ENCODE assay signal across 10 mouse cellular contexts in the genomic region with DNA sequence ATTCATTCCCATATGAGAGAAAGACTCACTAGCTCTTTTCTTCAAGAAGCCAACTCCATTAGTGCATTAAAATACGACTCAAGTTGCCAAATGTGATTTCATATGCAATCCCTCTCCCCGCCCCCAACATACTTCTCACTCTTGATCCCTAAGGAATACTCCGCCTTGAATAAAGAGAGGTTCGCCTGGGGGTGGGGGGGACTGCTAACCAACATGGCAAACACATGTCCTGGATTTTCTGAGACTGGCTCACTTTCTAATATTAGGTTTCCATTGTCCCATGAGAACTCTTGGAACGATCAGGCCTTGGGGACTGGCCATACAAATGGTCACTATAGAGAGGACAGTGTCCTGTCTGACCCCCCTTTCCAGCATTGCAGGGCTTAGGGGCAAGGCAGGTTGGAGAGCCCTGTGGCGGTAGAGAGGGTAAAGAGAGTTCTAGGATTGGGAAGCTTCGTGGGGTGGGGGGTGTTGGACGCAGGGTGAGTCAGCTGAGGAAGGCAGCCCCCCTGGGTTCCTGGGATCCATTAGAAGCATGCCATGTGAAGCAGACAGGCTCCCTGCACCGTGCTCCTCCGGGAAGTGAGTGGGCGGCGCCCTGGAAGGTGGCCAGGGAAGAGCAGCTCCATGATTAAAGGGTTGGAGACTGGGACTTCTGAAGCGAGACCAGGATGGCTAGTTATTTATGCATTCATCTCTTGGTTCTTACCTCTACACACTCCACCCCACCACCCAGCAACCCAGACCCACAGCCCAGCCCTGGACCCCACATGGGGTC.
A peak's percentile ranks its signal among the peaks of the same experiment; 100 is the strongest.
DNase-seq lines count a peak whose midpoint lies in the region; ATAC-seq and TF ChIP-seq lines count a peak whose summit lies in the region.
"Had no signal": no experiment of that assay in that cellular context is flagged by ENCODE, and none has a peak within 500 bp of the region (broad histone marks: within the 10 kb centered on the region; RNA-seq: fewer than 3 reads in every experiment).

No protein-coding gene starts in this region.

- DNase-seq in adrenal gland, postnatal 10 days, result peak; percentile 20
- no peak for DNase-seq in adrenal gland, adult 2 months
- DNase-seq in left cerebral cortex, adult 2 months (ENCODE audit: extremely low spot score in 1 of 2, low spot score in 2 of 2), result peak; percentile 26 to 34
- DNase-seq in left cerebral cortex, postnatal 4 days, result no peak
- peak; percentile 21 to 32 for DNase-seq in heart, postnatal 36 days
- DNase-seq in thymus, postnatal 4 days, result no peak
- no peak for DNase-seq in cerebellum, adult 8-10 months

- no peak for TF ChIP-seq CTCF in left cerebral cortex, adult 2 months (IDR thresholded peaks at IDR 0.05)

- H3K4me2 ChIP-seq in embryonic facial prominence, embryonic 12.5 days (replicated peaks), result no peak overlapping the region
- H3K4me2 ChIP-seq: liver, embryonic 12.5 days had no signal

- no peak overlapping the region for H3K9ac ChIP-seq in embryonic facial prominence, embryonic 12.5 days
- H3K9ac ChIP-seq: liver, embryonic 12.5 days had no signal

- no peak overlapping the region for H3K27ac ChIP-seq in left cerebral cortex, adult 2 months
- peak overlapping the region; percentile 69 for H3K27ac ChIP-seq in embryonic facial prominence, embryonic 12.5 days
- H3K27ac ChIP-seq: liver, embryonic 12.5 days had no signal

- H3K27me3 ChIP-seq in embryonic facial prominence, embryonic 12.5 days, result no peaks in the 10 kb centered on the region
- H3K27me3 ChIP-seq: Patski had no signal

- ATAC-seq in embryonic facial prominence, embryonic 12.5 days (ENCODE audit: insufficient number of reproducible peaks, insufficient read depth, low FRiP score, low TSS enrichment), result no peak; the same call in 1 of the 2 replicates
- ATAC-seq: liver, embryonic 12.5 days; Patski had no signal

- H3K36me3 ChIP-seq in embryonic facial prominence, embryonic 12.5 days, result no peaks in the 10 kb centered on the region
- H3K36me3 ChIP-seq: liver, embryonic 12.5 days had no signal

- intact Hi-C loops in left cerebral cortex, adult 2 months (cut with DNase I), result no loop called here
- intact Hi-C loops in left cerebral cortex, postnatal 4 days (cut with DNase I), result no loop called here
- intact Hi-C loops in heart, postnatal 36 days (cut with DNase I), result loop anchor here (2.0 kb wide), 1 partner anchor 49 kb away; no protein-coding TSS in a partner anchor

- peaks cover 48% of the 10 kb centered on the region for H3K4me1 ChIP-seq in embryonic facial prominence, embryonic 12.5 days

- H3K9me3 ChIP-seq in embryonic facial prominence, embryonic 12.5 days, result no peaks in the 10 kb centered on the region
- H3K9me3 ChIP-seq: liver, embryonic 12.5 days had no signal

- 62% methylated on average over 13 of the region's 13 CpGs for WGBS in embryonic facial prominence, embryonic 12.5 days

- no peak overlapping the region for H3K4me3 ChIP-seq in left cerebral cortex, adult 2 months
- no peak overlapping the region for H3K4me3 ChIP-seq in embryonic facial prominence, embryonic 12.5 days
- H3K4me3 ChIP-seq: liver, embryonic 12.5 days had no signal

Comparison
In these comparisons a context has a peak if more than half of its experiments do, and no peak if none do; other contexts are left out.
1. DNase-seq: peak in adrenal gland, postnatal 10 days (single experiment), left cerebral cortex, adult 2 months (2 of 2) and heart, postnatal 36 days (2 of 2); none in adrenal gland, adult 2 months (single experiment), left cerebral cortex, postnatal 4 days (single experiment), thymus, postnatal 4 days (single experiment) and cerebellum, adult 8-10 months (single experiment).